Mouse (Mus musculus) liver, embryonic 12.5 days (tissue): ENCODE data around the gene Gm44805. TPM values are rescaled to one million over a fixed set of nuclear protein-coding genes. Genes with fewer than 3 reads are reported as not detected.
"Not testable (repeated sequence)": the region's sequence is repeated elsewhere in the genome, so short reads cannot be mapped to it uniquely, and the experiment has no call there.

Experiments
- ATAC-seq: fragments of 200-750 bp; cut with Nextera tagmentation; 2 replicates; pipeline ENCODE4 v1.8.0; 2017; ENCODE audit warnings: moderate number of reproducible peaks, mild to moderate bottlenecking, moderate library complexity
- H3K27ac ChIP-seq: fragments of 300-500 bp; sonication (generic); 2 replicates; pipeline ENCODE4 v1.5.1; 2016; ENCODE audit warnings: mild to moderate bottlenecking
- H3K27me3 ChIP-seq: fragments of 300-500 bp; sonication (generic); replicated peaks from 2 replicates; pipeline ENCODE4 v1.6.1; 2016; ENCODE audit warnings: mild to moderate bottlenecking, moderate library complexity
- H3K36me3 ChIP-seq: fragments of 300-500 bp; sonication (generic); 2 replicates; pipeline ENCODE4 v1.6.1; 2016; ENCODE audit warnings: mild to moderate bottlenecking, moderate library complexity
- H3K4me1 ChIP-seq: fragments of 300-500 bp; sonication (generic); 2 replicates; pipeline ENCODE4 v1.6.1; 2016
- H3K4me2 ChIP-seq: fragments of 300-500 bp; sonication (generic); 2 replicates; pipeline ENCODE4 v1.6.1; 2016; ENCODE audit warnings: mild to moderate bottlenecking, moderate library complexity
- H3K4me3 ChIP-seq: fragments of 300-500 bp; sonication (generic); 2 replicates; pipeline ENCODE4 v1.5.1; 2016; ENCODE audit warnings: mild to moderate bottlenecking, moderate library complexity
- H3K9ac ChIP-seq: fragments of 300-500 bp; sonication (generic); 2 replicates; pipeline ENCODE4 v1.6.1; 2016; ENCODE audit warnings: mild to moderate bottlenecking, moderate library complexity
- H3K9me3 ChIP-seq: fragments of 300-500 bp; sonication (generic); replicated peaks from 2 replicates; pipeline ENCODE4 v1.6.1; 2016; ENCODE audit warnings: mild to moderate bottlenecking, moderate library complexity
- WGBS: fragments of 180-500 bp; shearing (Covaris S2); methylation state at CpG from one replicate; pipeline ENCODE4 v1.1.7; 2016; ENCODE audit not compliant: insufficient replicate concordance; 5-methylcytosine and 5-hydroxymethylcytosine counted together
- polyA plus RNA-seq: library from polyadenylated mRNA; unstranded; fragments of >200 nt; fragmentation: Nextera tagmentation; extraction: Ambion mirVana; gene quantifications from 2 replicates; pipeline ENCODE4 v1.2.1, GENCODE M21; 2016

The Gm44805 gene
- polyA plus RNA-seq, 1 experiment from 2014 or later, result 2.7 TPM

- ATAC-seq, result no peak
- H3K9me3 ChIP-seq, result no peaks in the 10 kb centered on the region
- H3K4me2 ChIP-seq, result no peak overlapping the region
- no peak overlapping the region for H3K9ac ChIP-seq
- H3K27me3 ChIP-seq, result no peaks in the 10 kb centered on the region
- no peaks in the 10 kb centered on the region for H3K36me3 ChIP-seq
- WGBS, result 86% methylated on average over 10 of the region's 10 CpGs
- no peak overlapping the region for H3K27ac ChIP-seq
- no peak overlapping the region for H3K4me3 ChIP-seq
- H3K4me1 ChIP-seq, result peaks cover 48% of the 10 kb centered on the region
These were observed 6.9 kb upstream of the Gm44805 start for GRCm38 (mm10) chr7:19688101-19688500.

- ATAC-seq, result peak; percentile 34; the same call in 1 of the 2 replicates
- not testable (repeated sequence) for H3K4me3 ChIP-seq, H3K4me2 ChIP-seq, H3K27me3 ChIP-seq, H3K36me3 ChIP-seq, H3K9ac ChIP-seq, H3K9me3 ChIP-seq
- H3K4me1 ChIP-seq, result peaks cover 46% of the 10 kb centered on the region
- WGBS, result 28% methylated on average over 8 of the region's 8 CpGs
- peak overlapping the region; percentile 22 for H3K27ac ChIP-seq
These were observed 5.8 kb upstream of the Gm44805 start for GRCm38 (mm10) chr7:19686927-19687583.

- no peaks in the 10 kb centered on the region for H3K27me3 ChIP-seq
- H3K9ac ChIP-seq, result no peak overlapping the region
- H3K4me3 ChIP-seq, result no peak overlapping the region
- 76% methylated on average over 6 of the region's 6 CpGs for WGBS
- no peak overlapping the region for H3K4me2 ChIP-seq
- H3K27ac ChIP-seq, result peak overlapping the region; percentile 16
- peak; percentile 40 for ATAC-seq
- H3K4me1 ChIP-seq, result peaks cover 46% of the 10 kb centered on the region
- H3K9me3 ChIP-seq, result no peaks in the 10 kb centered on the region
- no peaks in the 10 kb centered on the region for H3K36me3 ChIP-seq
These were observed 5.3 kb upstream of the Gm44805 start for GRCm38 (mm10) chr7:19686521-19686920.

- no peak overlapping the region for H3K4me2 ChIP-seq
- peak overlapping the region; percentile 16; the same call in 1 of the 2 replicates for H3K27ac ChIP-seq
- ATAC-seq, result peak; percentile 62
- no peaks in the 10 kb centered on the region for H3K27me3 ChIP-seq
- H3K36me3 ChIP-seq, result no peaks in the 10 kb centered on the region
- H3K4me1 ChIP-seq, result peaks cover 50% of the 10 kb centered on the region
- no peak overlapping the region for H3K4me3 ChIP-seq
- H3K9ac ChIP-seq, result no peak overlapping the region
- 51% methylated on average over 4 of the region's 4 CpGs for WGBS
- no peaks in the 10 kb centered on the region for H3K9me3 ChIP-seq
These were observed 4.2 kb upstream of the Gm44805 start for GRCm38 (mm10) chr7:19685374-19685773.

- no peaks in the 10 kb centered on the region for H3K36me3 ChIP-seq
- ATAC-seq, result no peak
- no peaks in the 10 kb centered on the region for H3K27me3 ChIP-seq
- H3K9ac ChIP-seq, result no peak overlapping the region
- no peaks in the 10 kb centered on the region for H3K9me3 ChIP-seq
- no peak overlapping the region for H3K4me3 ChIP-seq
- WGBS, result 67% methylated on average over 6 of the region's 6 CpGs
- no peak overlapping the region for H3K27ac ChIP-seq
- peaks cover 45% of the 10 kb centered on the region for H3K4me1 ChIP-seq
- H3K4me2 ChIP-seq, result no peak overlapping the region
These were observed 2.6 kb upstream of the Gm44805 start for GRCm38 (mm10) chr7:19683771-19684201.

GRCm38 (mm10) chr7:19682979-19683378 lies 1.8 kb upstream of the Gm44805 start:
- H3K27ac ChIP-seq, result no peak overlapping the region
- no peaks in the 10 kb centered on the region for H3K27me3 ChIP-seq
- H3K36me3 ChIP-seq, result no peaks in the 10 kb centered on the region
- peaks cover 45% of the 10 kb centered on the region for H3K4me1 ChIP-seq
- 71% methylated on average over 3 of the region's 3 CpGs for WGBS
- no peaks in the 10 kb centered on the region for H3K9me3 ChIP-seq
- H3K9ac ChIP-seq, result no peak overlapping the region
- no peak overlapping the region for H3K4me3 ChIP-seq
- ATAC-seq, result no peak
- no peak overlapping the region for H3K4me2 ChIP-seq

- H3K4me2 ChIP-seq, result no peak overlapping the region
- peak overlapping the region; percentile 61 for H3K27ac ChIP-seq
- no peak overlapping the region for H3K4me3 ChIP-seq
- peaks cover 41% of the 10 kb centered on the region for H3K4me1 ChIP-seq
- no peaks in the 10 kb centered on the region for H3K9me3 ChIP-seq
- no peak overlapping the region for H3K9ac ChIP-seq
- 63% methylated on average over 2 of the region's 2 CpGs for WGBS
- H3K27me3 ChIP-seq, result no peaks in the 10 kb centered on the region
- H3K36me3 ChIP-seq, result no peaks in the 10 kb centered on the region
- no peak; the same call in 1 of the 2 replicates for ATAC-seq
These were observed 521 bp downstream of the Gm44805 start for GRCm38 (mm10) chr7:19680702-19681101.

GRCm38 (mm10) chr7:19678901-19679300 lies 2.3 kb downstream of the Gm44805 start:
- no peak overlapping the region for H3K4me3 ChIP-seq
- no peak overlapping the region for H3K9ac ChIP-seq
- ATAC-seq, result no peak
- H3K27me3 ChIP-seq, result no peaks in the 10 kb centered on the region
- peaks cover 38% of the 10 kb centered on the region for H3K4me1 ChIP-seq
- 85% methylated on average over 3 of the region's 3 CpGs for WGBS
- no peaks in the 10 kb centered on the region for H3K9me3 ChIP-seq
- no peak overlapping the region for H3K4me2 ChIP-seq
- H3K27ac ChIP-seq, result no peak overlapping the region
- no peaks in the 10 kb centered on the region for H3K36me3 ChIP-seq

- no peak for ATAC-seq
- Histone ChIP-seq H3K27ac (0 out of 2 replicates have a peak within 1 kb of the TSS, but pooled peaks have one; percentile 4), H3K4me2 (no peak within 1 kb of the TSS)
These were observed 3.4 kb downstream of the Gm44805 start, which contains the start of gene Apoc2 for GRCm38 (mm10) chr7:19677872-19678271. Apoc2 (minus strand) TSS chr7:19677941.

GRCm38 (mm10) chr7:19676662-19677061 lies 4.6 kb downstream of the Gm44805 start:
- ATAC-seq, result peak; percentile 50
- Histone ChIP-seq H3K4me3 (peak overlapping the region; percentile 30; the same call in 1 of the 2 replicates), H3K9ac (no peak overlapping the region; the same call in 1 of the 2 replicates), H3K4me1 (peaks cover 20% of the 10 kb centered on the region), H3K36me3 (no peaks in the 10 kb centered on the region), H3K9me3 (no peaks in the 10 kb centered on the region), H3K27ac (no peak overlapping the region), H3K27me3 (no peaks in the 10 kb centered on the region), H3K4me2 (0 out of 2 replicates have a peak overlapping the region, but pooled peaks have one; percentile 24)
- WGBS, result 60% methylated on average over 1 of the region's 1 CpGs

More at GRCm38 (mm10) chr7:19677872-19678271, 3.4 kb downstream of the Gm44805 start, which contains the start of gene Apoc2:
- Histone ChIP-seq H3K27me3 (no peaks in the 10 kb centered on the region), H3K9ac (no peak within 1 kb of the TSS), H3K4me3 (no peak within 1 kb of the TSS), H3K4me1 (peaks cover 30% of the 10 kb centered on the region), H3K9me3 (no peaks in the 10 kb centered on the region), H3K36me3 (no peaks in the 10 kb centered on the region)
- 65% methylated on average over 8 of the region's 8 CpGs for WGBS

GRCm38 (mm10) chr7:19675824-19676223 lies 5.4 kb downstream of the Gm44805 start:
- H3K9ac ChIP-seq, result peak overlapping the region; percentile 5; the same call in 1 of the 2 replicates

GRCm38 (mm10) chr7:19673083-19673699 lies 8.0 kb downstream of the Gm44805 start:
- H3K4me2 ChIP-seq, result no peak overlapping the region
- peaks cover 16% of the 10 kb centered on the region for H3K4me1 ChIP-seq
- ATAC-seq, result no peak
- 61% methylated on average over 14 of the region's 14 CpGs for WGBS
- H3K9me3 ChIP-seq, result no peaks in the 10 kb centered on the region
- H3K9ac ChIP-seq, result no peak overlapping the region
- no peak overlapping the region for H3K27ac ChIP-seq
- H3K27me3 ChIP-seq, result no peaks in the 10 kb centered on the region; the same call in 1 of the 2 replicates
- no peaks in the 10 kb centered on the region for H3K36me3 ChIP-seq
- no peak overlapping the region for H3K4me3 ChIP-seq

More at GRCm38 (mm10) chr7:19675824-19676223, 5.4 kb downstream of the Gm44805 start:
- peak overlapping the region; percentile 30 for H3K4me3 ChIP-seq
- H3K9me3 ChIP-seq, result no peaks in the 10 kb centered on the region
- ATAC-seq, result no peak
- peak overlapping the region; percentile 24; the same call in 1 of the 2 replicates for H3K4me2 ChIP-seq
- WGBS, result 71% methylated on average over 10 of the region's 10 CpGs
- H3K27me3 ChIP-seq, result no peaks in the 10 kb centered on the region
- no peaks in the 10 kb centered on the region for H3K36me3 ChIP-seq
- H3K4me1 ChIP-seq, result peaks cover 11% of the 10 kb centered on the region; the same call in 1 of the 2 replicates
- H3K27ac ChIP-seq, result peak overlapping the region; percentile 16; the same call in 1 of the 2 replicates
